Mouse (Mus musculus) liver (tissue): ENCODE measurements around the gene Olfr1055.
"Not testable (repeated sequence)": the region's sequence is repeated elsewhere in the genome, so short reads cannot be mapped to it uniquely, and the experiment has no call there.

Experiments used
- DNase-seq: peaks from one replicate; pipeline ENCODE4 v3.0.0-alpha.2; 2020; ENCODE audit warnings: mixed read lengths

Gene Olfr1055

GRCm38 (mm10) chr2:86350184-86350583 is at the start of gene Olfr1055:
Gene Olfr1055, minus strand, starts transcription at chr2:86350284.
- DNase-seq, result no peak

- no peak for DNase-seq
Observed at GRCm38 (mm10) chr2:86395114-86395513, 45.0 kb upstream of the Olfr1055 start.

- DNase-seq, result not testable (repeated sequence)
Observed at GRCm38 (mm10) chr2:86388461-86388860, 38.4 kb upstream of the Olfr1055 start, which contains the start of gene Olfr1058. Gene Olfr1058, minus strand, starts transcription at chr2:86388561.

DNA sequence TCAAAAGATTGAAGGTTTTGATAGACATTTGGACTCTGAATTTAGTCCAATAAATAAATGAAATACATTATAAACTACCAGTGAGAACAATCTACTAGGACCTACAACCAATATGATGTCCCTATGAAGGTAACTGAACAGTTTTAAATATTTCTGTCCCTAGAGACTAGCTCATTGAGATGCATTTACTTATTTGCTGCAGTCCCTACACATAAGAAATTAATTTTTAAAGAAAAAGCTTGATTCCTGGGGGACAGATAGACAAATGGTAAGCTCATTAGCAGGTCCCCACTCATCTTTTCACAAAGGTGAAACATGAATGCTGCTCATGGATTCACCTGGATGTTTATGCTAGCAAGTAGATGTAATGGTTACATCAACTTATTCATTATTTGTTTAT is 28.2 kb upstream of the Olfr1055 start, which contains the start of gene Olfr1057:
Olfr1057 (minus strand) TSS at position 101 of the 400 bp plus-strand sequence.
- DNase-seq, result no peak

- not testable (repeated sequence) for DNase-seq
Observed at GRCm38 (mm10) chr2:86366342-86366741, 16.3 kb upstream of the Olfr1055 start.

- DNase-seq, result no peak
Observed at GRCm38 (mm10) chr2:86362369-86362768, 12.3 kb upstream of the Olfr1055 start, which contains the start of gene Olfr1056. Gene Olfr1056, minus strand, starts transcription at chr2:86362469.

DNA sequence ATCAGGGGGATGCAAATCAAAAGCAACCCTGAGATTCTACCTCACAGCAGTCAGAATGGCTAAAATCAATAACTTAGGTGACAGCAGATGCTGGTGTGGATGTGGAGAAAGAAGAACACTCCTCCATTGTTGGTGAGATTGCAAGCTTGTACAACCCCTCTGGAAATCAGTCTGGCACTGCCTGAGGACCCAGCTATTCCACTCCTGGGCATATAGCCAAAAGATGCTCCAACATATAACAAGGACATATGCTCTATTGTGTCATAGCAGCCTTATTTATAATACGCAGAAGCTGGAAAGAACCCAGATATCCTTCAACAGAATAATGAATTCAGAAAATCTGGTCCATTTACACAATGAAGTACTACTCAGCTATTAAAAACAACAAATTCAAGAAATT is 1.7 kb upstream of the Olfr1055 start:
- not testable (repeated sequence) for DNase-seq

GRCm38 (mm10) chr2:86335333-86335732 is 14.8 kb downstream of the Olfr1055 start, which contains the start of gene Olfr1054:
Gene Olfr1054, minus strand, starts transcription at chr2:86335433.
- no peak for DNase-seq

GRCm38 (mm10) chr2:86315184-86315583 is 34.9 kb downstream of the Olfr1055 start, which contains the start of gene Olfr1053:
Gene Olfr1053, minus strand, starts transcription at chr2:86315284.
- DNase-seq, result no peak
